Mouse (Mus musculus) small intestine, adult 2 months (tissue): Measurements from ENCODE around the gene Rab34. TPM values are rescaled to one million over a fixed set of nuclear protein-coding genes. Genes with fewer than 3 reads are reported as not detected.
"Not testable (repeated sequence)": the region's sequence is repeated elsewhere in the genome, so short reads cannot be mapped to it uniquely, and the experiment has no call there.

ENCODE experiments used
- H3K27ac ChIP-seq: fragments of 200-500 bp; 2 replicates; pipeline ENCODE4 v1.5.1; 2012; ENCODE audit warnings: low read depth, low read length, control low read depth, inconsistent platforms; ENCODE audit not compliant: insufficient read depth
- H3K27me3 ChIP-seq: fragments of 200-500 bp; 2 replicates; pipeline ENCODE4 v1.6.1; 2012; ENCODE audit warnings: mild to moderate bottlenecking, moderate library complexity, low read length, inconsistent platforms; ENCODE audit not compliant: control insufficient read depth, insufficient read depth
- H3K36me3 ChIP-seq: fragments of 200-500 bp; 2 replicates; pipeline ENCODE4 v1.6.1; 2012; ENCODE audit warnings: mild to moderate bottlenecking, low read length, control low read depth, inconsistent platforms; ENCODE audit not compliant: control insufficient read depth, insufficient read depth
- H3K4me1 ChIP-seq: fragments of 200-500 bp; 2 replicates; pipeline ENCODE4 v1.6.1; 2012; ENCODE audit warnings: low read length, inconsistent platforms, mixed read lengths; ENCODE audit not compliant: control insufficient read depth, insufficient read depth, insufficient read length
- H3K4me3 ChIP-seq: fragments of 200-500 bp; 2 replicates; pipeline ENCODE4 v1.5.1; 2012; ENCODE audit warnings: low read depth, mild to moderate bottlenecking, control low read depth, inconsistent platforms, low read length, moderate library complexity
- CTCF ChIP-seq: fragments of 200-500 bp; IDR thresholded peaks from 2 replicates; pipeline ENCODE4 v1.5.1; 2012; ENCODE audit warnings: low read depth, mild to moderate bottlenecking, control low read depth, inconsistent platforms, low read length, moderate library complexity, mixed read lengths; ENCODE audit not compliant: insufficient replicate concordance, insufficient read length; ENCODE audit errors: extremely low read depth
- POLR2A ChIP-seq: fragments of 200-500 bp; IDR thresholded peaks from 2 replicates; pipeline ENCODE4 v1.6.1; 2012; ENCODE audit warnings: low read depth, mild to moderate bottlenecking, control low read depth, inconsistent platforms, low read length, moderate library complexity
- WGBS: fragments of 180-500 bp; shearing (Covaris S2); methylation state at CpG from one replicate; pipeline ENCODE4 v1.1.7; 2018; 5-methylcytosine and 5-hydroxymethylcytosine counted together
- polyA plus RNA-seq: library from polyadenylated mRNA; depleted of rRNA; stranded (reverse); fragments of >200 nt; gene quantifications from 2 replicates; pipeline ENCODE4 v1.2.3, GENCODE M21; 2012

Rab34 gene
- polyA plus RNA-seq, 1 experiment = 13.0 TPM

- Histone ChIP-seq H3K36me3 (peaks cover 19% of the 10 kb centered on the region), H3K27ac (peak within 1 kb of the TSS; percentile 41), H3K4me1 (peaks cover 10% of the 10 kb centered on the region), H3K27me3 (peaks cover 3% of the 10 kb centered on the region), H3K4me3 (peak within 1 kb of the TSS; percentile 74)
- under 1% methylated on average over 38 of the region's 38 CpGs for WGBS
- peak; percentile 88 for TF ChIP-seq POLR2A
- no peak for TF ChIP-seq CTCF
These were observed 5.0 kb upstream of the Rab34 start, which contains the start of gene Rpl23a for GRCm38 (mm10) chr11:78182961-78183844. Gene Rpl23a, minus strand, starts transcription at chr11:78183584.

- no peak overlapping the region for H3K4me3 ChIP-seq
- peaks cover 19% of the 10 kb centered on the region for H3K36me3 ChIP-seq
- TF ChIP-seq POLR2A (no peak), CTCF (no peak)
- no peak overlapping the region for H3K27ac ChIP-seq
- 52% methylated on average over 10 of the region's 10 CpGs for WGBS
- H3K27me3 ChIP-seq = peaks cover 11% of the 10 kb centered on the region
- H3K4me1 ChIP-seq = peaks cover 12% of the 10 kb centered on the region
These were observed 4.2 kb upstream of the Rab34 start for GRCm38 (mm10) chr11:78183884-78184514.

DNA sequence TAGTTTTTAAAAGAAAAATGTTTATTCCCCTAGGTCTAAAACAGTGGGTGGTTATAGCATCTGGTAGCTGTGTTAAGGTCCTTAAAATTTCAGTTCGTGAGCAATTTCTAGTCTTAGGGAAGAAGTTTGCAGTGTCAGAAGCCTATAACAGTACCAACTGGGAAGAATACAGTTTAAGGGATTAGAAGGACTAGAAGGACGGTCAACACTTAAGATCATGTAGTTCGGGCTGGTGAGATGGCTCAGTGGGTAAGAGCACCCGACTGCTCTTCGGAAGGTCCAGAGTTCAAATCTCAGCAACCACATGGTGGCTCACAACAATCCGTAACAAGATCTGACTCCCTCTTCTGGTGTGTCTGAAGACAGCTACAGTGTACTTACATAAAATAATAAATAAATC lies 3.5 kb upstream of the Rab34 start:
- 89% methylated on average over 6 of the region's 6 CpGs for WGBS
- Histone ChIP-seq H3K36me3 (peaks cover 15% of the 10 kb centered on the region), H3K27me3 (peaks cover 18% of the 10 kb centered on the region), H3K4me1 (peaks cover 14% of the 10 kb centered on the region)
- not testable (repeated sequence) for H3K4me3 ChIP-seq, H3K27ac ChIP-seq

GRCm38 (mm10) chr11:78189234-78190040 lies 1.2 kb downstream of the Rab34 start:
- no peak overlapping the region; the same call in 1 of the 2 replicates for H3K27ac ChIP-seq
- H3K36me3 ChIP-seq = no peaks in the 10 kb centered on the region
- peak overlapping the region; percentile 57 for H3K4me3 ChIP-seq
- TF ChIP-seq CTCF = no peak
- no peak for TF ChIP-seq POLR2A
- peaks cover 10% of the 10 kb centered on the region for H3K4me1 ChIP-seq
- peaks cover 27% of the 10 kb centered on the region for H3K27me3 ChIP-seq
- WGBS = 2% methylated on average over 42 of the region's 42 CpGs

DNA sequence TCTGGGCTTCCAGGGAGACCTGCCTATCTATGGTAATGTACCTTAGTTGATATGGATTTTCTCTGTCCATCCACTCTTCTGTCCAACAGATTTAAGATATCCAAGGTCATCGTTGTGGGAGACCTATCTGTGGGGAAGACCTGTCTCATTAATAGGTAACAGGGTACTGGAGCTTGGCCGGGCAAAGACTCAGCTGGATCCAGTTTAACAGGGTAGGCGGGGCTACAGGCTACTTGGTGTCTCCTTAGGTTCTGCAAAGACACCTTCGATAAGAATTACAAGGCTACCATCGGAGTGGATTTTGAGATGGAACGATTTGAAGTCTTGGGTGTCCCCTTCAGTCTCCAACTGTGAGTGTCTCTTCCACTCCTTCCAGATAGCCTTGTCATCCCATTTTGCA lies 1.8 kb downstream of the Rab34 start:
- TF ChIP-seq POLR2A (no peak), CTCF (no peak)
- Histone ChIP-seq H3K4me3 (no peak overlapping the region), H3K36me3 (no peaks in the 10 kb centered on the region), H3K27ac (no peak overlapping the region), H3K27me3 (peaks cover 27% of the 10 kb centered on the region), H3K4me1 (peaks cover 12% of the 10 kb centered on the region)
- 28% methylated on average over 6 of the region's 6 CpGs for WGBS

DNA sequence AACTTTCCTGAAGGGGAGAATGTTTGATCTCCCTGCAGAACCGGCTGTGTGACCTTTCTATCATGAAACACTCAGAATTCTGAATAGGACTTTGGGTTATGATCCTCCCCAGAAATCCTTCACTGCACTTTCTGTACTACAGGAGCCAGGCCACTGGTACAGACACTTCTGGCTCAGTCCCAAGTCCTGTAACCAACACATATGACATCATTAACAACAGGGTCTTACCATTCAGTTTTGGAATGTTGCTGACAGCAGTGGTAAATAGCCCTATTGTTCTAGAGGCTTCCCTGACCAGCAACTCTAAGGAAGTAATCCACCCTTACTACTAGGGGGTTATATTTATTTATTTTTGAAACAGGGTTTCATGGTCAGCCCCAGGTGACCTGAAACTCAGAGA lies 4.9 kb downstream of the Rab34 start, which contains the start of gene Proca1:
TSS of gene Proca1 (plus strand) at position 280 of the 400 bp plus-strand sequence.
- TF ChIP-seq CTCF = no peak
- no peak for TF ChIP-seq POLR2A
- H3K4me1 ChIP-seq = peaks cover 12% of the 10 kb centered on the region
- WGBS = 28% methylated on average over 1 of the region's 1 CpGs
- H3K27me3 ChIP-seq = peaks cover 25% of the 10 kb centered on the region
- H3K27ac ChIP-seq = no peak within 1 kb of the TSS
- H3K4me3 ChIP-seq = no peak within 1 kb of the TSS
- H3K36me3 ChIP-seq = no peaks in the 10 kb centered on the region
